Mouse (Mus musculus) yolk sac, embryonic 10.5 days (tissue): ENCODE measurements at regions not wholly inside any gene's neighbourhood (a gene's known extent, or its start where the extent isn't known, plus 50 kb on each side); places are given as distances from the start of the nearest gene placed in this dataset.

ENCODE experiments used
- DNase-seq: peaks from one replicate; pipeline ENCODE4 v3.0.0-alpha.2; 2017; ENCODE audit warnings: low spot score

- DNase-seq, result no peak
Measured at GRCm38 (mm10) chr9:85134900-85135299, 177.7 kb upstream of the Gm11114 start.

- no peak for DNase-seq
Measured at GRCm38 (mm10) chr9:85136715-85137582, 175.6 kb upstream of the Gm11114 start.

GRCm38 (mm10) chr9:85139891-85140290, 172.7 kb upstream of the Gm11114 start:
- DNase-seq, result no peak

- DNase-seq, result no peak
Measured at GRCm38 (mm10) chr9:85144363-85144762, 168.2 kb upstream of the Gm11114 start.

DNA sequence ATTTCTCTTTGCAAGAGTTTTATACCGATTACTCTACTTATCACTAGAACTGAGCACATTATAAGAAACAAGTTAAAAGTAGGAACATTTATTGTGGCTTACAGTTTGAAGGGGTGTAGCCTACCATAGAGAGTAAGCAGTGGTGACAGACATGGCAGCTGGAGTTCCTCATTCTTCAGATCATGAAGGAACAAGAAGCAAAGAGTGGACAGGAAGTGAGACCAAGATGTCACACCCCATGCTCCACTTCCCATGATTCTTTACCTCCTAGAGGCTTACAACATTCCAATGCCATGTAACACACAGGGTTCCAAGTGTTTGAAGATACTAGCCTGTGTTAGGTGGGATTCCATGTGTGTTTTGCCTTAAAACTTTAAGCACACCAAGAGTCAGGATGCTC, 146.9 kb upstream of the Gm11114 start:
- no peak for DNase-seq

DNA sequence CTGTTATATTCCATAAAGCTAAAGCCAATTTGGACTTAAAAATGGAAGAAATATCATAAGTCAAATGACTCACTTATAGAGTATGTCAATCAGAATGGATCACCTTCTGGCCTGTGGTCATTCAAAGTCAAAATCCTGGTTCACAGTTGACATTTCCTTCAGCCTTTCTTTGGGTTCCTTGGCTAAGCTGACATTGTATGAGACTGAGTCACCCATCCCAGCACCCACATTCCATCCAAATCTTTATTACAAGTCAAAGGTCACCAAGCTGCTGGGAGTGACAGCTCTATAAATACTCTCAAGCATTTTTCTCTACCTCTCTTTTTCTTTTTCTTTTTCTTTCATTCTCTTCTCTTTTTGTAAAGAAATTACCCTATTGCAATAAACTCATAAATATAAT, 145.3 kb upstream of the Gm11114 start:
- no peak for DNase-seq

- no peak for DNase-seq
Measured at GRCm38 (mm10) chr9:85174431-85174830, 138.1 kb upstream of the Gm11114 start.

GRCm38 (mm10) chr9:85201202-85201601, 111.4 kb upstream of the Gm11114 start:
- no peak for DNase-seq

DNA sequence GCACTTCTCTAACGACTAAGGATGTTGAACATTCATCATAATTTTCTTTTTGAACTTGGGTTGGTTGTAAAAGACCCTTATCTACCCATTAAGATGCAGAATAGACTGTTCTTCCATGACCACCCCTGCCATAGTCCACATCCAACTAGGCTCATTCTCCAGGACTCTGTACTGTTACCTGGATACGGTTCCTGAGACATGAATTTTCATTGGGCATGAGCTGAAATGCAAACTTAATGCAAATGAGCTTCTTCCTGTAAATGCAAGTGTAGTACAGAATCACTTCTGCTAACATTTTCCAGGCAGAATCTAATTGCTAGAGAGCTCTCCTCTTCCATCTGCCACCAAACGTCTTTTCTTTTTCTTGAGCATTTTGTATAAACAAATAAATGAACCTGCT, 87.7 kb upstream of the Gm11114 start:
- no peak for DNase-seq
